Mouse (Mus musculus) heart, postnatal 25 days (tissue): Measurements from ENCODE around the gene Fmo5. TPM values are rescaled to one million over a fixed set of nuclear protein-coding genes. Genes with fewer than 3 reads are reported as not detected.

Experiments used
- DNase-seq: peaks from one replicate; pipeline ENCODE4 v3.0.0; 2022; ENCODE audit warnings: low spot score
- intact Hi-C: fragments of 180-260 bp; cut with DNase I; formaldehyde crosslinking; loops from one replicate; pipeline ENCODE4 v1.15.1; 2025
- microRNA-seq: library from miRNA; unstranded; fragments of <30 nt; microRNA quantifications from one replicate; pipeline ENCODE4 v1.2.0, GENCODE M21; 2022
- total RNA-seq, 2 experiments: library from RNA; stranded (reverse); gene quantifications; 2 replicates each; pipeline ENCODE4 v1.2.3; 2021

Fmo5 gene
- total RNA-seq, 2 experiments from 2014 or later = 10.1 to 11.8 TPM

GRCm38 (mm10) chr3:97702448-97703080, 74.0 kb downstream of the Fmo5 start:
- DNase-seq = no peak
- intact Hi-C loops = no loop called here

Small RNA genes within 50 kb of the gene (microRNA-seq; reads per million reads assigned to microRNA genes)
- gene Mir7225 = 1.9 reads per million

Other genes with a start within 250 kb of the Fmo5 start
- gene Olfr1402, start 206.8 kb upstream of the Fmo5 start, total RNA-seq = not detected
- gene Chd1l, start 18.6 kb upstream of the Fmo5 start, total RNA-seq = 10 to 100 TPM; 10.2 to 10.5 TPM
- gene Prkab2, start 29.4 kb downstream of the Fmo5 start, total RNA-seq = 10 to 100 TPM; 20.5 to 22.1 TPM
- not detected for gene Gm17651, start 45.9 kb downstream of the Fmo5 start, total RNA-seq